Mouse (Mus musculus) heart, adult 2 months (tissue): ENCODE results near the gene C87436. TPM values are rescaled to one million over a fixed set of nuclear protein-coding genes. Genes with fewer than 3 reads are reported as not detected.

Experiments
- DNase-seq, 2 experiments: peaks; one replicate each; pipeline ENCODE4 v3.0.0; 2021
- H3K27ac ChIP-seq: fragments of 200-600 bp; 2 replicates; pipeline ENCODE4 v1.8.1; 2022
- H3K27me3 ChIP-seq: fragments of 200-500 bp; 2 replicates; pipeline ENCODE4 v1.6.1; 2012; ENCODE audit warnings: mild to moderate bottlenecking, low read length, inconsistent platforms, mixed read lengths; ENCODE audit not compliant: control insufficient read depth, insufficient read depth
- H3K36me3 ChIP-seq: fragments of 200-500 bp; 2 replicates; pipeline ENCODE4 v1.6.1; 2012; ENCODE audit warnings: low read length, inconsistent platforms; ENCODE audit not compliant: control insufficient read depth, insufficient read depth
- H3K4me1 ChIP-seq: fragments of 200-500 bp; 2 replicates; pipeline ENCODE4 v1.6.1; 2011; ENCODE audit warnings: low read length; ENCODE audit not compliant: control insufficient read depth, insufficient read depth
- H3K4me3 ChIP-seq: fragments of 200-600 bp; 2 replicates; pipeline ENCODE4 v1.8.1; 2022
- H3K79me2 ChIP-seq: fragments of 200-500 bp; replicated peaks from 2 replicates; pipeline ENCODE4 v1.6.1; 2012; ENCODE audit warnings: mild to moderate bottlenecking, inconsistent platforms, low read length, moderate library complexity, mixed read lengths; ENCODE audit not compliant: control insufficient read depth, insufficient read depth
- H3K9ac ChIP-seq: fragments of 200-500 bp; 2 replicates; pipeline ENCODE4 v1.6.1; 2012; ENCODE audit warnings: low read depth, mild to moderate bottlenecking, control low read depth, inconsistent platforms, low read length, mixed read lengths
- CTCF ChIP-seq: fragments of 200-600 bp; IDR thresholded peaks from 2 replicates; pipeline ENCODE4 v1.8.1; 2022; ENCODE audit warnings: antibody characterized with exemption, mild to moderate bottlenecking, moderate library complexity
- EP300 ChIP-seq: fragments of 200-500 bp; IDR thresholded peaks from 2 replicates; pipeline ENCODE4 v1.6.1; 2011; ENCODE audit warnings: low read depth, low read length, control low read depth; ENCODE audit not compliant: insufficient read depth
- POLR2A ChIP-seq: fragments of 200-500 bp; IDR thresholded peaks from 2 replicates; pipeline ENCODE4 v1.6.1; 2011; ENCODE audit warnings: mild to moderate bottlenecking, low read depth, low read length, control low read depth; ENCODE audit not compliant: insufficient read depth
- whole genome bisulfite sequencing: fragments of 180-500 bp; shearing (Covaris S2); methylation state at CpG from one replicate; pipeline ENCODE4 v1.1.7; 2018; 5-methylcytosine and 5-hydroxymethylcytosine counted together
- intact Hi-C: fragments of 180-260 bp; cut with DNase I; formaldehyde crosslinking; loops from one replicate; pipeline ENCODE4 v1.15.1; 2025
- polyA plus RNA-seq: library from polyadenylated mRNA; depleted of rRNA; stranded (reverse); fragments of >200 nt; gene quantifications from 2 replicates; pipeline ENCODE4 v1.2.3, GENCODE M21; 2012
- total RNA-seq, 2 experiments: library from RNA; stranded (reverse); gene quantifications; 2 replicates each; pipeline ENCODE4 v1.2.3; 2021

Gene C87436
- total and polyA plus RNA-seq, 3 experiments: 8.6 to 11.0 (median 8.9) TPM

- no peaks in the 10 kb centered on the region for H3K79me2 ChIP-seq
- intact Hi-C loops: no loop called here
- H3K27me3 ChIP-seq: no peaks in the 10 kb centered on the region
- no peak for DNase-seq
- H3K9ac ChIP-seq: no peak overlapping the region
- H3K27ac ChIP-seq: no peak overlapping the region
- TF ChIP-seq POLR2A (no peak), CTCF (no peak), EP300 (no peak)
- no peaks in the 10 kb centered on the region for H3K4me1 ChIP-seq
- no peaks in the 10 kb centered on the region for H3K36me3 ChIP-seq
- H3K4me3 ChIP-seq: no peak overlapping the region
- WGBS: 63% methylated on average over 4 of the region's 4 CpGs
These were observed 65.3 kb downstream of the C87436 start for GRCm38 (mm10) chr6:86503513-86503912.

GRCm38 (mm10) chr6:86505671-86506070 lies 67.5 kb downstream of the C87436 start:
- DNase-seq: no peak
- H3K79me2 ChIP-seq: no peaks in the 10 kb centered on the region
- no peaks in the 10 kb centered on the region for H3K4me1 ChIP-seq
- H3K9ac ChIP-seq: no peak overlapping the region
- TF ChIP-seq EP300: no peak
- no peak for TF ChIP-seq CTCF
- no peak for TF ChIP-seq POLR2A
- H3K27me3 ChIP-seq: no peaks in the 10 kb centered on the region
- 47% methylated on average over 7 of the region's 7 CpGs for WGBS
- H3K4me3 ChIP-seq: no peak overlapping the region
- no peaks in the 10 kb centered on the region for H3K36me3 ChIP-seq
- intact Hi-C loops: no loop called here
- no peak overlapping the region for H3K27ac ChIP-seq

GRCm38 (mm10) chr6:86506309-86506708 lies 68.1 kb downstream of the C87436 start:
- DNase-seq: no peak
- Histone ChIP-seq H3K36me3 (no peaks in the 10 kb centered on the region), H3K27ac (no peak overlapping the region), H3K9ac (no peak overlapping the region), H3K79me2 (no peaks in the 10 kb centered on the region), H3K4me3 (no peak overlapping the region), H3K27me3 (no peaks in the 10 kb centered on the region), H3K4me1 (no peaks in the 10 kb centered on the region)
- TF ChIP-seq EP300: no peak
- TF ChIP-seq CTCF: no peak
- no peak for TF ChIP-seq POLR2A
- intact Hi-C loops: no loop called here
- WGBS: 83% methylated on average over 3 of the region's 3 CpGs

- DNase-seq: no peak
- intact Hi-C loops: no loop called here
- Histone ChIP-seq H3K79me2 (no peaks in the 10 kb centered on the region), H3K27me3 (no peaks in the 10 kb centered on the region), H3K27ac (no peak overlapping the region), H3K9ac (no peak overlapping the region), H3K4me3 (no peak overlapping the region), H3K36me3 (no peaks in the 10 kb centered on the region), H3K4me1 (no peaks in the 10 kb centered on the region)
- TF ChIP-seq CTCF (no peak), POLR2A (no peak), EP300 (no peak)
These were observed 68.9 kb downstream of the C87436 start for GRCm38 (mm10) chr6:86507116-86507515.

GRCm38 (mm10) chr6:86508736-86509135 lies 70.6 kb downstream of the C87436 start:
- Histone ChIP-seq H3K27ac (no peak overlapping the region), H3K27me3 (no peaks in the 10 kb centered on the region), H3K36me3 (no peaks in the 10 kb centered on the region), H3K4me1 (no peaks in the 10 kb centered on the region), H3K4me3 (no peak overlapping the region), H3K9ac (no peak overlapping the region), H3K79me2 (no peaks in the 10 kb centered on the region)
- intact Hi-C loops: no loop called here
- no peak for TF ChIP-seq CTCF
- TF ChIP-seq EP300: no peak
- no peak for TF ChIP-seq POLR2A
- DNase-seq: no peak
- WGBS: 92% methylated on average over 3 of the region's 3 CpGs

GRCm38 (mm10) chr6:86509194-86509865 lies 71.2 kb downstream of the C87436 start:
- Histone ChIP-seq H3K9ac (no peak overlapping the region), H3K36me3 (no peaks in the 10 kb centered on the region), H3K4me1 (no peaks in the 10 kb centered on the region), H3K27ac (no peak overlapping the region), H3K79me2 (no peaks in the 10 kb centered on the region), H3K27me3 (no peaks in the 10 kb centered on the region), H3K4me3 (no peak overlapping the region)
- intact Hi-C loops: no loop called here
- TF ChIP-seq CTCF (no peak), EP300 (no peak), POLR2A (no peak)
- DNase-seq: no peak
- 64% methylated on average over 4 of the region's 4 CpGs for WGBS
